Mouse (Mus musculus): ENCODE data around the gene Mesd. TPM values are rescaled to one million over a fixed set of nuclear protein-coding genes. Genes with fewer than 3 reads are reported as not detected.
A peak's percentile ranks its signal among the peaks of the same experiment; 100 is the strongest.

Mesd gene
- total and polyA plus RNA-seq, 3 experiments = 28.7 to 68.0 (median 41.0) TPM

DNA sequence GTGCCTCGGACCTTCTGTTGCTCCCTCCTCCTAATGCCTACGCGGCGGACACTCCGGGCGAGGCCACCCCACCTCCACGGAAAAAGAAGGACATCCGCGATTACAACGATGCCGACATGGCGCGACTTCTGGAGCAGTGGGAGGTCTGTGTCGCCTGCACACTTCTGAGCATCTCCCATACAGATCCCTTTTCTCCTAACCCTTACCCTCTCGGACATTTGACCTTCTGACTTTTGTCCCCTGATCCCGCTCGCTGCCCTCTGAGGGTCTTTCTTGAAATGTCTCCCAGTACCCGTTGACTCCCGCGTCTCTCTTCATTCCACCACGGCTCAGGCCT lies 8.0 kb downstream of the Mesd start:
- H3K36me3 ChIP-seq (replicated peaks) = peaks cover 27% of the 10 kb centered on the region
- no peak for ATAC-seq (ENCODE audit: extremely low read depth, insufficient number of reproducible peaks, low FRiP score, poor library complexity, severe bottlenecking)
- H3K9me3 ChIP-seq (replicated peaks) = no peaks in the 10 kb centered on the region
- peaks cover 50% of the 10 kb centered on the region for H3K4me1 ChIP-seq (ENCODE audit: insufficient read depth, low read depth, low read length)
- peak overlapping the region; percentile 92 for H3K4me3 ChIP-seq (ENCODE audit: low read depth, low read length)
- no peaks in the 10 kb centered on the region for H3K27me3 ChIP-seq (ENCODE audit: insufficient read depth, low read length)
- TF ChIP-seq CTCF (IDR thresholded peaks at IDR 0.05; ENCODE audit: low read depth, low read length) = no peak
- no peak for TF ChIP-seq TAL1 (conservative IDR thresholded peaks at IDR 0.05; ENCODE audit: low read depth, low read length)
- TF ChIP-seq GATA1 (IDR thresholded peaks at IDR 0.05; ENCODE audit: borderline replicate concordance, low read length) = no peak
- TF ChIP-seq GATA2 (IDR thresholded peaks at IDR 0.05; ENCODE audit: borderline replicate concordance, low read depth, low read length) = no peak
- TF ChIP-seq POLR2AphosphoS5 (IDR thresholded peaks at IDR 0.05; ENCODE audit: insufficient replicate concordance, low read depth, low read length) = 0 out of 2 replicates have a peak, but pooled peaks have one; percentile 47
- no peak for DNase-seq (ENCODE audit: low spot score)

DNA sequence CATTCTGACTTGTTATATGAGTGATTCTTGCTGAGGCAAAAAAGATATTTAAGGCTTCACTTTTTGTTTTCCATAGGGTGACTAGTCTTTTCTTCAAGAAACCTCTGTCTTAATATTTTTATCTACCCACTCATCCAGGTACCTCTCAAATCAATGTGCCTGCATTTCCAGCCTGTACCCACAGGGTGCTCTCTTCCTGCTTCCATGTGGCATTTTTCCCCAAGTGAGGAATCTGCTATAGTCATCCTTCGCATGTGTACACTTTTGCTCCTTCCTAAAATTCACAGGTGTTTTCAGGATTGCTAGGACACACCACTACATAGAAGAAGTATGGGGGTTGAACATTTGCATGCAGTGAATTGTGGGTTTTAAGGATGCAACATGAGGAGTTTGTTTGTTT lies 10.1 kb downstream of the Mesd start:
- DNase-seq (ENCODE audit: low spot score) (no peak), ATAC-seq (ENCODE audit: extremely low read depth, insufficient number of reproducible peaks, low FRiP score, poor library complexity, severe bottlenecking) (no peak)
- TF ChIP-seq CTCF (IDR thresholded peaks at IDR 0.05; ENCODE audit: low read depth, low read length) (no peak), GATA2 (IDR thresholded peaks at IDR 0.05; ENCODE audit: borderline replicate concordance, low read depth, low read length) (no peak), GATA1 (IDR thresholded peaks at IDR 0.05; ENCODE audit: borderline replicate concordance, low read length) (no peak), POLR2AphosphoS5 (IDR thresholded peaks at IDR 0.05; ENCODE audit: insufficient replicate concordance, low read depth, low read length) (no peak), TAL1 (conservative IDR thresholded peaks at IDR 0.05; ENCODE audit: low read depth, low read length) (no peak)
- Histone ChIP-seq H3K27me3 (ENCODE audit: insufficient read depth, low read length) (no peaks in the 10 kb centered on the region), H3K9me3 (replicated peaks) (no peaks in the 10 kb centered on the region), H3K4me3 (ENCODE audit: low read depth, low read length) (no peak overlapping the region), H3K4me1 (ENCODE audit: insufficient read depth, low read depth, low read length) (peaks cover 41% of the 10 kb centered on the region), H3K36me3 (replicated peaks) (peaks cover 48% of the 10 kb centered on the region)

DNA sequence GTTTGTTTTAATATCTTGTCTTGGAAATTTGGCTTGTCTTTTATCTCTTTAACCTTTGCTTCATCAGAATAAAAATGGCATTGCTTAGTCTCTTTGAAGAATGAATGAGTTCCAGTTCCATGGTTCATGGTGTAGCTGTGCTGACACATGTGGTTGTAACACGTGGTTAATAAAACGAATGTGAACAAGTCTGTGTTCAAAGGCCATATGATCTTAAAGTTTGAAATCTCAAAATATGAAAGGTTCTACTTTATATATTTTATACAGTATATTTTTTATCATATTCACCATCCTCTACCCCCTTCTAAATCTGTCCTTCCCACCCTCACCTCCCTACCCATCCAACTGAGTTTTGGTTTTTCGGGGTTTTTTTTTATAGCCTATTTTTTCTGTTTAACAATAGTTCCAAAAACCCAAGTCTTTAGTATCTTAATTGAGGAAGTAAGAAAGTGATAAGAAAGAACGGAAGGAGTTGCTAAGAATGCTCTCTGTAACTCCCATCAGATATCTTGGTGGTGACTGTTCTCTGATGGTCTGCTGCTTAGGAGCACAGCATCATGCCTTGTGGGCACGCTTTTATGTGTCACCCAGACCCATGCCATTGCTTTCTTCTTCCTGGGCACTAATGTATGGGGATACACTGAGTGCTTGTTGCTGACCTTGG lies 11.9 kb downstream of the Mesd start:
- no peak; the same call in 1 of the 2 replicates for ATAC-seq (ENCODE audit: extremely low read depth, insufficient number of reproducible peaks, low FRiP score, poor library complexity, severe bottlenecking)
- DNase-seq (ENCODE audit: low spot score) = no peak
- Histone ChIP-seq H3K36me3 (replicated peaks) (peaks cover 65% of the 10 kb centered on the region), H3K4me3 (ENCODE audit: low read depth, low read length) (no peak overlapping the region), H3K27me3 (ENCODE audit: insufficient read depth, low read length) (no peaks in the 10 kb centered on the region), H3K9me3 (replicated peaks) (no peaks in the 10 kb centered on the region), H3K4me1 (ENCODE audit: insufficient read depth, low read depth, low read length) (peaks cover 34% of the 10 kb centered on the region)
- no peak for TF ChIP-seq GATA2 (IDR thresholded peaks at IDR 0.05; ENCODE audit: borderline replicate concordance, low read depth, low read length)
- no peak for TF ChIP-seq GATA1 (IDR thresholded peaks at IDR 0.05; ENCODE audit: borderline replicate concordance, low read length)
- no peak for TF ChIP-seq TAL1 (conservative IDR thresholded peaks at IDR 0.05; ENCODE audit: low read depth, low read length)
- TF ChIP-seq POLR2AphosphoS5 (IDR thresholded peaks at IDR 0.05; ENCODE audit: insufficient replicate concordance, low read depth, low read length) = no peak
- no peak for TF ChIP-seq CTCF (IDR thresholded peaks at IDR 0.05; ENCODE audit: low read depth, low read length)

- H3K36me3 ChIP-seq (replicated peaks) = peaks cover 74% of the 10 kb centered on the region
- ATAC-seq (ENCODE audit: extremely low read depth, insufficient number of reproducible peaks, low FRiP score, poor library complexity, severe bottlenecking) = no peak
Measured at GRCm38 (mm10) chr7:83898267-83898666, 14.0 kb downstream of the Mesd start.

GRCm38 (mm10) chr7:83900519-83900918 lies 16.3 kb downstream of the Mesd start:
- TF ChIP-seq GATA1 (IDR thresholded peaks at IDR 0.05; ENCODE audit: borderline replicate concordance, low read length) = no peak
- TF ChIP-seq CTCF (IDR thresholded peaks at IDR 0.05; ENCODE audit: low read depth, low read length) = no peak
- no peak for TF ChIP-seq GATA2 (IDR thresholded peaks at IDR 0.05; ENCODE audit: borderline replicate concordance, low read depth, low read length)
- no peak for TF ChIP-seq POLR2AphosphoS5 (IDR thresholded peaks at IDR 0.05; ENCODE audit: insufficient replicate concordance, low read depth, low read length)
- TF ChIP-seq TAL1 (conservative IDR thresholded peaks at IDR 0.05; ENCODE audit: low read depth, low read length) = no peak
- ATAC-seq (ENCODE audit: extremely low read depth, insufficient number of reproducible peaks, low FRiP score, poor library complexity, severe bottlenecking) = no peak
- Histone ChIP-seq H3K4me1 (ENCODE audit: insufficient read depth, low read depth, low read length) (peaks cover 17% of the 10 kb centered on the region), H3K9me3 (replicated peaks) (no peaks in the 10 kb centered on the region), H3K36me3 (replicated peaks) (peaks cover 58% of the 10 kb centered on the region), H3K4me3 (ENCODE audit: low read depth, low read length) (no peak overlapping the region), H3K27me3 (ENCODE audit: insufficient read depth, low read length) (no peaks in the 10 kb centered on the region)
- no peak for DNase-seq (ENCODE audit: low spot score)

More at GRCm38 (mm10) chr7:83898267-83898666, 14.0 kb downstream of the Mesd start:
- TF ChIP-seq TAL1 (conservative IDR thresholded peaks at IDR 0.05; ENCODE audit: low read depth, low read length) = no peak
- no peak for TF ChIP-seq CTCF (IDR thresholded peaks at IDR 0.05; ENCODE audit: low read depth, low read length)
- TF ChIP-seq POLR2AphosphoS5 (IDR thresholded peaks at IDR 0.05; ENCODE audit: insufficient replicate concordance, low read depth, low read length) = no peak
- TF ChIP-seq GATA2 (IDR thresholded peaks at IDR 0.05; ENCODE audit: borderline replicate concordance, low read depth, low read length) = no peak
- no peak for TF ChIP-seq GATA1 (IDR thresholded peaks at IDR 0.05; ENCODE audit: borderline replicate concordance, low read length)
- H3K4me1 ChIP-seq (ENCODE audit: insufficient read depth, low read depth, low read length) = peaks cover 30% of the 10 kb centered on the region
- H3K9me3 ChIP-seq (replicated peaks) = no peaks in the 10 kb centered on the region
- H3K27me3 ChIP-seq (ENCODE audit: insufficient read depth, low read length) = no peaks in the 10 kb centered on the region
- DNase-seq (ENCODE audit: low spot score) = no peak
- H3K4me3 ChIP-seq (ENCODE audit: low read depth, low read length) = no peak overlapping the region

DNA sequence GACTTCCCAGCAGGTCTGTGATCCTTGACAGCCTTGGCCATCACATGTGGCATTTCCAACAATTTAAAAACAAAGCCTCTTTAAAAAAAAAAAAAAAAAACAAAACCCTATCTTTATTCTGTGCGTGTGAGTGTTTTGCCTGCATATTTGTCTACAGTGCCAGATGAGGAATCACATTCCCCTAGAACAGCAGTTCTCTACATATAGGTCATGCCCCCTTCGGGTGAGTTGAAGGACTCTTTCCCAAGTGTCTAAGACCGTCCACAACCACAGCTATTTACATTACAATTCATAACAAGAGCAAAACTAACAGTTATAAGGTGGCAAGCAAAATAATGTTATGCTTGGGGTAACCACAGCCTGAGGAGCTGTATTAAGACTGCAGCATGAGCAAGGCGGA lies 17.2 kb downstream of the Mesd start:
- peaks cover 14% of the 10 kb centered on the region for H3K4me1 ChIP-seq (ENCODE audit: insufficient read depth, low read depth, low read length)
- peaks cover 5% of the 10 kb centered on the region; the same call in 1 of the 2 replicates for H3K27me3 ChIP-seq (ENCODE audit: insufficient read depth, low read length)
- TF ChIP-seq CTCF (IDR thresholded peaks at IDR 0.05; ENCODE audit: low read depth, low read length) (no peak), TAL1 (conservative IDR thresholded peaks at IDR 0.05; ENCODE audit: low read depth, low read length) (no peak), POLR2AphosphoS5 (IDR thresholded peaks at IDR 0.05; ENCODE audit: insufficient replicate concordance, low read depth, low read length) (no peak), GATA1 (IDR thresholded peaks at IDR 0.05; ENCODE audit: borderline replicate concordance, low read length) (no peak)
- no peak overlapping the region for H3K4me3 ChIP-seq (ENCODE audit: low read depth, low read length)
- ATAC-seq (ENCODE audit: extremely low read depth, insufficient number of reproducible peaks, low FRiP score, poor library complexity, severe bottlenecking) (no peak), DNase-seq (ENCODE audit: low spot score) (no peak)
- H3K9me3 ChIP-seq (replicated peaks) = no peaks in the 10 kb centered on the region
- peaks cover 53% of the 10 kb centered on the region for H3K36me3 ChIP-seq (replicated peaks)
